Mouse (Mus musculus) lung, adult 18-20 months (tissue): ENCODE measurements around the gene Abhd2.

Source experiments
- DNase-seq, 2 experiments: peaks; one replicate each; pipeline ENCODE4 v3.0.0; 2022; ENCODE audit warnings: mixed read lengths in 2 of 2

Abhd2 gene

GRCm38 (mm10) chr7:79272789-79273718 lies at the start of gene Abhd2:
Abhd2 (plus strand) TSS chr7:79273199.
- DNase-seq, result peak; percentile 100

- no peak for DNase-seq
Observed at GRCm38 (mm10) chr7:79225477-79225876, 47.5 kb upstream of the Abhd2 start.

- no peak for DNase-seq
Observed at GRCm38 (mm10) chr7:79226172-79226571, 46.8 kb upstream of the Abhd2 start.

- DNase-seq, result no peak
Observed at GRCm38 (mm10) chr7:79226834-79227486, 46.0 kb upstream of the Abhd2 start.

GRCm38 (mm10) chr7:79228471-79228870 lies 44.5 kb upstream of the Abhd2 start:
- DNase-seq, result peak; percentile 70 to 79

GRCm38 (mm10) chr7:79231577-79231976 lies 41.4 kb upstream of the Abhd2 start:
- no peak for DNase-seq

GRCm38 (mm10) chr7:79232048-79232447 lies 41.0 kb upstream of the Abhd2 start:
- DNase-seq, result no peak

GRCm38 (mm10) chr7:79238741-79239140 lies 34.3 kb upstream of the Abhd2 start:
- no peak for DNase-seq

- no peak for DNase-seq
Observed at GRCm38 (mm10) chr7:79241931-79242625, 30.9 kb upstream of the Abhd2 start.

GRCm38 (mm10) chr7:79243236-79243635 lies 29.8 kb upstream of the Abhd2 start:
- DNase-seq, result no peak

GRCm38 (mm10) chr7:79246039-79246670 lies 26.8 kb upstream of the Abhd2 start:
- DNase-seq, result peak; percentile 60 to 64

- DNase-seq, result no peak
Observed at GRCm38 (mm10) chr7:79247408-79247807, 25.6 kb upstream of the Abhd2 start.

- peak; percentile 38 for DNase-seq
Observed at GRCm38 (mm10) chr7:79247881-79248389, 25.1 kb upstream of the Abhd2 start.

GRCm38 (mm10) chr7:79249581-79249980 lies 23.4 kb upstream of the Abhd2 start:
- DNase-seq, result no peak

- DNase-seq, result no peak
Observed at GRCm38 (mm10) chr7:79254248-79254888, 18.6 kb upstream of the Abhd2 start.

GRCm38 (mm10) chr7:79255350-79255749 lies 17.6 kb upstream of the Abhd2 start:
- DNase-seq, result no peak

GRCm38 (mm10) chr7:79255752-79256151 lies 17.2 kb upstream of the Abhd2 start:
- no peak for DNase-seq

GRCm38 (mm10) chr7:79256716-79257115 lies 16.3 kb upstream of the Abhd2 start:
- DNase-seq, result peak in 1 of 2 experiments; percentile 31

- no peak for DNase-seq
Observed at GRCm38 (mm10) chr7:79258981-79259542, 13.9 kb upstream of the Abhd2 start.

GRCm38 (mm10) chr7:79262478-79262877 lies 10.5 kb upstream of the Abhd2 start:
- peak in 1 of 2 experiments; percentile 54 for DNase-seq

GRCm38 (mm10) chr7:79263776-79264175 lies 9.2 kb upstream of the Abhd2 start:
- no peak for DNase-seq

- DNase-seq, result no peak
Observed at GRCm38 (mm10) chr7:79266228-79266627, 6.8 kb upstream of the Abhd2 start.
